Mouse (Mus musculus): ENCODE measurements at regions not wholly inside any gene's neighbourhood (a gene's known extent, or its start where the extent isn't known, plus 50 kb on each side); places are given as distances from the start of the nearest gene placed in this dataset.
"Not testable (repeated sequence)": the region's sequence is repeated elsewhere in the genome, so short reads cannot be mapped to it uniquely, and the experiment has no call there.

DNA sequence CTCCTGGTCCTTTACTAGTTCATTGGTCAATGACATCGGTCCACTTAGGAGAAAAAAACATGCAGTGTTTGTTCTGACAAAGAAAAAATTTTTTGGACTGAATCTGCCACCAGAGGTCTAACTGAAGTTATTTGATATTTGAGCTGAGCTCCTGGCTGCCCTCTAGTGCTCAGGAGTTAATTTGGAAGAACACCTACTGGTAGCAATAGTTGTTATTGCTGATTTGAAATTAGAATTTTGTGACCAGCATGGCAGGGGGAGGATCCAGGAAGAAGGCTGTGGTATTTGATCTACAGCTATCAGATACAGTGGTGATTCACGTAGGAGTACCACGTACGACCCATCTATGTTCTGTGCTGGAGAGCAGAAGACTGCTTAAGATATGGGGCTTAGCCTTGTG, 466.6 kb upstream of the Olfr1507 start:
- not testable (repeated sequence) for H3K4me2 ChIP-seq (ENCODE audit: low read depth, low read length); H3K27ac ChIP-seq (ENCODE audit: low read depth); ATAC-seq (ENCODE audit: insufficient read depth, low read depth); H3K9me3 ChIP-seq (replicated peaks; ENCODE audit: control insufficient read depth, low read length); H3K4me1 ChIP-seq (ENCODE audit: control insufficient read depth, insufficient read depth); H3K27me3 ChIP-seq (ENCODE audit: control insufficient read depth, insufficient read depth, low read length); H3K9ac ChIP-seq (replicated peaks; ENCODE audit: low read depth, low read length); H3K36me3 ChIP-seq (replicated peaks; ENCODE audit: control insufficient read depth, insufficient read depth, low read length); DNase-seq (ENCODE audit: low spot score); H3K4me3 ChIP-seq (ENCODE audit: low read depth, low read length)
- 79% methylated on average over 3 of the region's 4 CpGs for WGBS

GRCm38 (mm10) chr14:52956515-52956914, 461.0 kb upstream of the Olfr1507 start:
- ATAC-seq (ENCODE audit: insufficient read depth, low read depth); H3K36me3 ChIP-seq (replicated peaks; ENCODE audit: control insufficient read depth, insufficient read depth, low read length); H3K4me1 ChIP-seq (ENCODE audit: control insufficient read depth, insufficient read depth); H3K27me3 ChIP-seq (ENCODE audit: control insufficient read depth, insufficient read depth, low read length); H3K27ac ChIP-seq (ENCODE audit: low read depth); DNase-seq (ENCODE audit: low spot score); H3K4me2 ChIP-seq (ENCODE audit: low read depth, low read length); H3K9ac ChIP-seq (replicated peaks; ENCODE audit: low read depth, low read length); H3K9me3 ChIP-seq (replicated peaks; ENCODE audit: control insufficient read depth, low read length); H3K4me3 ChIP-seq (ENCODE audit: low read depth, low read length): not testable (repeated sequence)
- 60% methylated on average over 1 of the region's 2 CpGs for WGBS

- no CpG with 5 or more reads among the region's 3 CpGs for WGBS
- ATAC-seq (ENCODE audit: insufficient read depth, low read depth); DNase-seq (ENCODE audit: low spot score): not testable (repeated sequence)
These were observed 449.4 kb upstream of the Olfr1507 start for GRCm38 (mm10) chr14:52944925-52945324.

DNA sequence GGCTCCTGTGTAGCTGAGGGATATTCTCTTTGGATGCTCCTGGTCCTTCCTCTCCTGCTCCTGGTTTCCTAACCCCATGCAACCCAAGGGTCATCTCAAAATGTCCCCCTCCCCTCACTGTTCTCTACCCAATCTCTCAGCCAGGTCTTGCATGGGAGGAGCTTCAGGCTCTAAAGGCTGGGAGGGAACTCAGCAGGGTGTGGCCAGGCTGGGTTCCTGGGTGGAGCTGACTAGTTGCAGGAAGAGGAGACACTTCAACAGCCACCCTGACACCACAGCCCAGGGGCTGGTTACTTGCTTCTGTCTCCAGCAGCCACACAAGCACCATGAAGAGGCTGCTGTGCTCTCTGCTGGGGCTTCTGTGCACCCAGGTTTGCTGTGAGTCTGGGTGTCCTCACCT, 446.9 kb upstream of the Olfr1507 start:
- not testable (repeated sequence) for H3K9me3 ChIP-seq (replicated peaks; ENCODE audit: control insufficient read depth, low read length); H3K27me3 ChIP-seq (ENCODE audit: control insufficient read depth, insufficient read depth, low read length); H3K9ac ChIP-seq (replicated peaks; ENCODE audit: low read depth, low read length); H3K27ac ChIP-seq (ENCODE audit: low read depth); ATAC-seq (ENCODE audit: insufficient read depth, low read depth); H3K4me3 ChIP-seq (ENCODE audit: low read depth, low read length); DNase-seq (ENCODE audit: low spot score); H3K4me2 ChIP-seq (ENCODE audit: low read depth, low read length); H3K36me3 ChIP-seq (replicated peaks; ENCODE audit: control insufficient read depth, insufficient read depth, low read length); H3K4me1 ChIP-seq (ENCODE audit: control insufficient read depth, insufficient read depth)

More at GRCm38 (mm10) chr14:52944925-52945324, 449.4 kb upstream of the Olfr1507 start:
- H3K9me3 ChIP-seq (replicated peaks; ENCODE audit: control insufficient read depth, low read length); H3K9ac ChIP-seq (replicated peaks; ENCODE audit: low read depth, low read length); H3K36me3 ChIP-seq (replicated peaks; ENCODE audit: control insufficient read depth, insufficient read depth, low read length); H3K4me1 ChIP-seq (ENCODE audit: control insufficient read depth, insufficient read depth); H3K4me2 ChIP-seq (ENCODE audit: low read depth, low read length); H3K27ac ChIP-seq (ENCODE audit: low read depth); H3K4me3 ChIP-seq (ENCODE audit: low read depth, low read length); H3K27me3 ChIP-seq (ENCODE audit: control insufficient read depth, insufficient read depth, low read length): not testable (repeated sequence)

DNA sequence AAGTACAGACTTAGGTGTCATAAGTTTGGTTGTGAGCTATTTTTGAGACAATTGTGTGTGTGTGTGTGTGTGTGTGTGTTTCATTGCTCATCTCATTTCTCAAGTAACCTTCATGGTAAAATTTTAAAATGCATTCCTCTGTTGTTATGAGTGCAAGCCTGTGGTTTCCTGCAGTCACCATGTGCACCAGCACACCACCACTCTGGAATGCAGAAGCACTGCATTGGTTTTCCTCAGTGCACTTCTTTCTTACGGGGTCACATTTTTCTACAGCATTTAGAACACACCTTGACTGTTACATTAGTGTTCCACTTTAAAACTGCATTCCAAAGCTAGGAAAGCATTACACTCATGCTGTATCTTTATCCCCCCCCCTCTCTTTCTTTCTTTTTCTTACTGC, 446.2 kb upstream of the Olfr1507 start:
- not testable (repeated sequence) for H3K27me3 ChIP-seq (ENCODE audit: control insufficient read depth, insufficient read depth, low read length); H3K4me2 ChIP-seq (ENCODE audit: low read depth, low read length); H3K9me3 ChIP-seq (replicated peaks; ENCODE audit: control insufficient read depth, low read length); H3K4me1 ChIP-seq (ENCODE audit: control insufficient read depth, insufficient read depth); H3K4me3 ChIP-seq (ENCODE audit: low read depth, low read length); DNase-seq (ENCODE audit: low spot score); ATAC-seq (ENCODE audit: insufficient read depth, low read depth); H3K27ac ChIP-seq (ENCODE audit: low read depth); H3K36me3 ChIP-seq (replicated peaks; ENCODE audit: control insufficient read depth, insufficient read depth, low read length); H3K9ac ChIP-seq (replicated peaks; ENCODE audit: low read depth, low read length)
- no CpG with 5 or more reads among the region's 1 CpGs for WGBS

DNA sequence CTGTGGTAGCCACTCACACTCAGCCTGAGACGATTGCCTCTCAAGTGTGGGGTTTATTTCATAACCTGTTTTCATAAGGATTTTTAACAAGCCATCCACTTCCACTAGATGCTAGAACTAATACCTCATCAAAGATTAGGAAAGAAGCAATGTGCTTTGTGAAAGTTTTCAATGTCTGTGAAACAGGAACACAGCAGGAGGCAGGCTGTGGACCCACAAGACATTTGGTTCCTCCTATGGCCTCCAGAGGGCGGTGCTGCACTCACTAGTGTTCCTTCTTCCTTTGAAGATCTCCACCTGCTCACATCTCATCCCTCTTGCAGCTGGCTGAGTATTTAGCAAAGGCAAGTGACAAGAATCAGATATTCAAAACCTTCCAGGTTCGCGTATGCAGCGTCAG, 424.6 kb upstream of the Olfr1507 start:
- H3K4me3 ChIP-seq (ENCODE audit: low read depth, low read length); H3K27ac ChIP-seq (ENCODE audit: low read depth); H3K9ac ChIP-seq (replicated peaks; ENCODE audit: low read depth, low read length); H3K27me3 ChIP-seq (ENCODE audit: control insufficient read depth, insufficient read depth, low read length); H3K36me3 ChIP-seq (replicated peaks; ENCODE audit: control insufficient read depth, insufficient read depth, low read length); H3K9me3 ChIP-seq (replicated peaks; ENCODE audit: control insufficient read depth, low read length); DNase-seq (ENCODE audit: low spot score); ATAC-seq (ENCODE audit: insufficient read depth, low read depth); H3K4me1 ChIP-seq (ENCODE audit: control insufficient read depth, insufficient read depth); H3K4me2 ChIP-seq (ENCODE audit: low read depth, low read length): not testable (repeated sequence)
- no CpG with 5 or more reads among the region's 5 CpGs for WGBS

DNA sequence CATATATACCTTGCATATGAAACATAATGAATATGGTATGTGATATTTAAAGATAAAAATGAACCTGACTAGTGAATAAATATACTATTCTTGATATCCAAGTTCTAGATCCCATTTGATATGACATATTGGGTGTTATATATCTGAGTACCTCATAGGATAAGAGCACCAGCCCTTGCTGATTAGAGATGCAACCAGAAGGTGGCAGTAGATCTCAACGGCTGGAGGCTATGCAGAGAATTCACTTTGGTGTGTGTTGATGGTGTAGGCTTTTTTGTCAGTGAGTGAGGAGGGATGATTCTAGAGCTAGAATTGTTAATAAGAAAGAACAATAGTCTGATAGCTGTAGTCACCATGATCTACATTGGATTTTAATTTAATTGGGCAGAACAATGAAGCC, 418.3 kb upstream of the Olfr1507 start:
- DNase-seq (ENCODE audit: low spot score); H3K9me3 ChIP-seq (replicated peaks; ENCODE audit: control insufficient read depth, low read length); H3K27ac ChIP-seq (ENCODE audit: low read depth); H3K9ac ChIP-seq (replicated peaks; ENCODE audit: low read depth, low read length); H3K36me3 ChIP-seq (replicated peaks; ENCODE audit: control insufficient read depth, insufficient read depth, low read length); H3K4me2 ChIP-seq (ENCODE audit: low read depth, low read length); H3K4me1 ChIP-seq (ENCODE audit: control insufficient read depth, insufficient read depth); ATAC-seq (ENCODE audit: insufficient read depth, low read depth); H3K27me3 ChIP-seq (ENCODE audit: control insufficient read depth, insufficient read depth, low read length); H3K4me3 ChIP-seq (ENCODE audit: low read depth, low read length): not testable (repeated sequence)
- no CpG with 5 or more reads among the region's 1 CpGs for WGBS

DNA sequence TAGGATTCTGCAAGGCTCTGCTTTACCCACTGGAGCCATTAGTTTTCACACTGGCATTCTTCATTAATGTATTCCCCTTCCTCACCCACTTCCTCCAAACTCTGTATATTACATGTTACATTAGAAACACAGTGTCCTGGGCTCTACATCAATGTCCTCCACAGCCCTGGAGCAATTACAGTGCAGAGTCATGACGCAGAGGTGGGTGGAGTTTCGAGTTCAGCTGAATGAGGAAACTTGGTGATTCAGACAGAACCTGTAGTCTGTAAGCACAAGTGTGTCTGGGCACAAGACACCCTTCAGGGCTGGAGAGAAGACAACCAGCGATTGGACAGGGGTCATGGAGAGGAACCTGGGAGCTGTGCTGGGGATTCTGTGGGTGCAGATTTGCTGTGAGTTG, 404.1 kb upstream of the Olfr1507 start:
- H3K9me3 ChIP-seq (replicated peaks; ENCODE audit: control insufficient read depth, low read length) = not testable (repeated sequence)
- WGBS = no CpG with 5 or more reads among the region's 3 CpGs

GRCm38 (mm10) chr14:52898310-52898709, 402.8 kb upstream of the Olfr1507 start:
- not testable (repeated sequence) for H3K4me1 ChIP-seq (ENCODE audit: control insufficient read depth, insufficient read depth); H3K4me3 ChIP-seq (ENCODE audit: low read depth, low read length); H3K36me3 ChIP-seq (replicated peaks; ENCODE audit: control insufficient read depth, insufficient read depth, low read length); H3K27ac ChIP-seq (ENCODE audit: low read depth); H3K9me3 ChIP-seq (replicated peaks; ENCODE audit: control insufficient read depth, low read length); H3K27me3 ChIP-seq (ENCODE audit: control insufficient read depth, insufficient read depth, low read length); H3K4me2 ChIP-seq (ENCODE audit: low read depth, low read length); ATAC-seq (ENCODE audit: insufficient read depth, low read depth); H3K9ac ChIP-seq (replicated peaks; ENCODE audit: low read depth, low read length); DNase-seq (ENCODE audit: low spot score)

More for the DNA sequence above, 404.1 kb upstream of the Olfr1507 start:
- not testable (repeated sequence) for H3K4me3 ChIP-seq (ENCODE audit: low read depth, low read length); ATAC-seq (ENCODE audit: insufficient read depth, low read depth); H3K36me3 ChIP-seq (replicated peaks; ENCODE audit: control insufficient read depth, insufficient read depth, low read length); H3K9ac ChIP-seq (replicated peaks; ENCODE audit: low read depth, low read length); H3K4me2 ChIP-seq (ENCODE audit: low read depth, low read length); H3K27ac ChIP-seq (ENCODE audit: low read depth); H3K27me3 ChIP-seq (ENCODE audit: control insufficient read depth, insufficient read depth, low read length); H3K4me1 ChIP-seq (ENCODE audit: control insufficient read depth, insufficient read depth); DNase-seq (ENCODE audit: low spot score)

Measured in heart, postnatal 0 days (tissue).